Mouse (Mus musculus) lung, adult 2 months (tissue): ENCODE measurements at regions not wholly inside any gene's neighbourhood (a gene's known extent, or its start where the extent isn't known, plus 50 kb on each side); places are given as distances from the start of the nearest gene placed in this dataset.

Source experiments
- DNase-seq: peaks from one replicate; pipeline ENCODE4 v3.0.0; 2022
- H3K4me1 ChIP-seq: fragments of 200-500 bp; 2 replicates; pipeline ENCODE4 v1.6.1; 2011; ENCODE audit warnings: low read length; ENCODE audit not compliant: control insufficient read depth, insufficient read depth
- H3K4me3 ChIP-seq: fragments of 200-500 bp; replicated peaks from 2 replicates; pipeline ENCODE3; 2011; ENCODE audit warnings: low read depth, mild to moderate bottlenecking, control low read depth, low read length; ENCODE audit errors: extremely low read depth
- CTCF ChIP-seq: fragments of 200-500 bp; IDR thresholded peaks from 2 replicates; pipeline ENCODE4 v1.5.1; 2011; ENCODE audit warnings: mild to moderate bottlenecking, low read length, control low read depth; ENCODE audit not compliant: insufficient read depth
- POLR2A ChIP-seq: fragments of 200-500 bp; IDR thresholded peaks from 2 replicates; pipeline ENCODE4 v1.6.1; 2011; ENCODE audit warnings: low read depth, mild to moderate bottlenecking, control low read depth, low read length, borderline replicate concordance; ENCODE audit errors: extremely low read depth
- WGBS: fragments of 180-500 bp; shearing (Covaris S2); methylation state at CpG from one replicate; pipeline ENCODE4 v1.1.7; 2018; 5-methylcytosine and 5-hydroxymethylcytosine counted together

DNA sequence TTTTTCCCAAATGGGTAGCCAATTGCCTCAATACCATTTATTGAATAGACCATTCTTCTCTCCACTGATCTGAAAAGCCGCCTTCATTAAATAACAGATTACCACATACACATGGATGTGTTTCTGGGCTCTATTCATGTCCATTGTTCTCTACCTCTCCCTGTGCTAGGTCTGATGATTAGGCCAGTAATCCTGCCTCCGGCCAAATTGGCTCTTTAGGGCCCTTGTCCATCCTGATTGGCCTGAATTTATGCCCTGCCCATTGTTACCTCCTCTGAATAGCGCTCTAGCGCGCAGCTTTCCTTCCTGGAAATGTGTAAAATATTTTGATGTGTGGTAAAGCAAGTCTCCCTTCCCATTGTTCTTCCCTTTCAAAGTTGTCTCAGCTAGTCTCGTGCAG is 163.2 kb downstream of the Efnb1 start:
- 61% methylated on average over 6 of the region's 6 CpGs for WGBS
- no peak for DNase-seq
- Histone ChIP-seq H3K4me3 (no peak overlapping the region), H3K4me1 (peaks cover 2% of the 10 kb centered on the region)
- no peak for TF ChIP-seq CTCF
- no peak for TF ChIP-seq POLR2A

DNA sequence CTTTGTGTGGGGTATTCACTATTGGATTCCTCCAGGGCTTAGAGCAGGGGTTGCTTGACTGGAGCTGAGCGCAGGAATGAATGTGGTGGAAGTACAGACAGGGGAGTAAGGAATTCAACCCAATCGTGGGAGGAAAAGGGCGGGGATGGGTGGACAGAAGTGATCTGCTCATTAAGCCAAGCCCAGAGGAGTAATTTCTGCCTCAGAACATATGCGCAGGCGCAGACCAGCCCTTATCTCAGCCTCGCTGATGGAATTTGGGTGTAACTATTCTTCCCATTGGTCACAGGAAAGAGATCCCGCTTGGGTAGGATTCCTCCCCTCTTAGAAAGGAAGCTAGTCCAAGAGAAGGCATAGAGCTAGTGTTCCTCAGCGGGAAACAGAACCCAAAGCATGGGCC is 158.8 kb downstream of the Efnb1 start:
- DNase-seq: no peak
- TF ChIP-seq CTCF: no peak
- TF ChIP-seq POLR2A: no peak

GRCm38 (mm10) chrX:99293967-99294366 is 158.0 kb downstream of the Efnb1 start:
- H3K4me1 ChIP-seq: peaks cover 15% of the 10 kb centered on the region
- H3K4me3 ChIP-seq: no peak overlapping the region
- DNase-seq: no peak
- no peak for TF ChIP-seq POLR2A
- TF ChIP-seq CTCF: no peak
- 56% methylated on average over 6 of the region's 6 CpGs for WGBS

More for the DNA sequence above, 158.8 kb downstream of the Efnb1 start:
- Histone ChIP-seq H3K4me1 (peaks cover 15% of the 10 kb centered on the region), H3K4me3 (no peak overlapping the region)
- 56% methylated on average over 8 of the region's 8 CpGs for WGBS

DNA sequence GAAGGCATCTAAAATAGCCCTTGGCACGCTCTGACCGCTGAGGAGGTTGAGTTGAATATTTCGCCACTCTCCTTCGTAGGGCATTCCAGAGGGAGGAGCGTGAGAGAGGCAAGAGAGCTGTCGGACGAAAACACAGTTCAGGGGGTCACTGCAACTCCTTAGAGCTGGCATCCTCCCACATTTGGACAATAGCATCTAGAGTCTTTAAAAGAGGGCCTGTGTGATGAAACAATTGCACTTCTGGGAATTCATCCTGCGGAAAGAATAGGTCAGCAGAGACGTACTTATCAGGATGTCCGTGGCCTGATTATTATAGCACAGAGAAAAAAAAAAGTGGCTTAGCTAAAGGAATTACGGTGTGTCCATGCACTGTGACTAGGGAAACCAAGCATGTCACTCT is 156.8 kb downstream of the Efnb1 start:
- Histone ChIP-seq H3K4me1 (peaks cover 15% of the 10 kb centered on the region), H3K4me3 (no peak overlapping the region)
- WGBS: 45% methylated on average over 11 of the region's 11 CpGs
- no peak for TF ChIP-seq POLR2A
- no peak for TF ChIP-seq CTCF
- DNase-seq: peak; percentile 48

DNA sequence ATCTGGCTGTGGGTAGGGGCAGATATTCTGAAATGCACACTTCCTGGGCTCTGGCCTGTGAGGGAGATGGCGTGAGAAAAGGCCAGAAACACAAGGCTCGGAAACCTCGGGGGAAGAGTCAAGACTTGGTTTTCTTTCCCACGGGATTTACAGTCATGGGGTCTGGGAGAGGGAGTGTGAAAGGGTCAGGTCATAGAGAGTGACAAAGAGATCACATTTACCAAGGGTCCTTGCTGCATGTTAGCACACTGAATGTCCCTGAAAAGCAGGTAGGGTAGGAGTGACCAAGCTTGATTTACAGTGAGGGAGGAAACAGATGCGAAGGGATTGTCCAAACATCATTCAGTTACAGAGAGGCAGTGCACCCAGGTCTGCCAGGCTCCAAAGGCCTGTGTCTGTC is 156.0 kb downstream of the Efnb1 start:
- Histone ChIP-seq H3K4me1 (peaks cover 15% of the 10 kb centered on the region), H3K4me3 (no peak overlapping the region)
- TF ChIP-seq CTCF (no peak), POLR2A (no peak)
- no peak for DNase-seq
- WGBS: 60% methylated on average over 5 of the region's 5 CpGs

- no peak overlapping the region for H3K4me3 ChIP-seq
- peaks cover 17% of the 10 kb centered on the region for H3K4me1 ChIP-seq
- TF ChIP-seq CTCF: no peak
- no peak for TF ChIP-seq POLR2A
- DNase-seq: no peak
- WGBS: 45% methylated on average over 9 of the region's 10 CpGs
Measured at GRCm38 (mm10) chrX:99291423-99291963, 155.6 kb downstream of the Efnb1 start.

GRCm38 (mm10) chrX:99287988-99288387 is 152.1 kb downstream of the Efnb1 start:
- TF ChIP-seq POLR2A (no peak), CTCF (no peak)
- H3K4me3 ChIP-seq: no peak overlapping the region
- no peak for DNase-seq
- peaks cover 14% of the 10 kb centered on the region for H3K4me1 ChIP-seq
- WGBS: 74% methylated on average over 4 of the region's 4 CpGs

DNA sequence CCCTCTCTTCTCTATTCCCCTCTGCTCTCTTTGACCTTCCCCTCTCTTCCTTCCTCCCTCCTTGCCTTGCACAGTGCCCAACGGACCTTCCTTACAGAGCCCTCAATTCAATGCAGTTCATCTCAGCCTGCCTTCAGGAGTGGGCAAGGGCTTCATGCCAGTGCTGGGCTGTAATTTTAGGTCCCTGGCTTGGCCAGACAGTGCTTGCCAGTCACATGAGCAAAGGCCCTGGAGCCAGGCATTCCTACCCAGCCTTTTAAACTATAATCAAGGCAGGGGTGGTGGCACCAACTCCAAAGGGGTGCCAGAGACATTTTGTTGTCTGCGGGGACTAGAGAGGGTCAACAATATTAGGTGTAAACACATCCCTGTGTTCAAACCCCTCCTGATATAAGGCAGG is 150.9 kb downstream of the Efnb1 start:
- no peak overlapping the region for H3K4me3 ChIP-seq
- H3K4me1 ChIP-seq: peaks cover 9% of the 10 kb centered on the region
- no peak for DNase-seq
- WGBS: 78% methylated on average over 2 of the region's 2 CpGs
- TF ChIP-seq CTCF: no peak
- TF ChIP-seq POLR2A: no peak

DNA sequence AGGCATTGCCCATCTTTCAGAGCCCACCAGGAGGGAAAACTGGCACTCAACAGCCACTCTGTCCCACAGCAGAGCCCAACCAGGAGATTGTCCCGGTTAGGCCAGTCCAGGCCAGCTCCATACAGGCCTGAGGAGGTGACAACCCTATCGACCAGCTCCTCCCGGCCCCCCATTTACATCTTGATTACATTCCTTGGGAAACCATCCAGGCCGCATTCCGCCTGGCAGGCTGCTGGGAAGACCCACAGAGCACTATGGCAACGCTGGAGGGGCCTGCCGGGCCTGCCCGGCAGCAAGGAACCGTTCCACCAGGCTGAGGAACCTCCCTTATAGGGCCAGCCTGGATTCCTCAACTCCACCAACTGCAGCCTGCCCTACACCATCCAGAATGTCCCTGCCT is 149.7 kb downstream of the Efnb1 start:
- Histone ChIP-seq H3K4me3 (no peak overlapping the region), H3K4me1 (peaks cover 6% of the 10 kb centered on the region)
- TF ChIP-seq CTCF (no peak), POLR2A (no peak)
- DNase-seq: no peak
- 37% methylated on average over 9 of the region's 9 CpGs for WGBS

- Histone ChIP-seq H3K4me1 (peaks cover 3% of the 10 kb centered on the region), H3K4me3 (no peak overlapping the region)
- TF ChIP-seq CTCF (no peak), POLR2A (no peak)
- 82% methylated on average over 5 of the region's 5 CpGs for WGBS
- DNase-seq: no peak
Measured at GRCm38 (mm10) chrX:99280991-99281390, 145.1 kb downstream of the Efnb1 start.
